Mouse (Mus musculus) spleen, adult 12 weeks (tissue): ENCODE measurements around the gene Dnah7c.
"Not testable (repeated sequence)": the region's sequence is repeated elsewhere in the genome, so short reads cannot be mapped to it uniquely, and the experiment has no call there.

ENCODE experiments used
- DNase-seq: peaks from one replicate; pipeline ENCODE4 v3.0.0; 2022; ENCODE audit warnings: low spot score

Dnah7c gene

DNA sequence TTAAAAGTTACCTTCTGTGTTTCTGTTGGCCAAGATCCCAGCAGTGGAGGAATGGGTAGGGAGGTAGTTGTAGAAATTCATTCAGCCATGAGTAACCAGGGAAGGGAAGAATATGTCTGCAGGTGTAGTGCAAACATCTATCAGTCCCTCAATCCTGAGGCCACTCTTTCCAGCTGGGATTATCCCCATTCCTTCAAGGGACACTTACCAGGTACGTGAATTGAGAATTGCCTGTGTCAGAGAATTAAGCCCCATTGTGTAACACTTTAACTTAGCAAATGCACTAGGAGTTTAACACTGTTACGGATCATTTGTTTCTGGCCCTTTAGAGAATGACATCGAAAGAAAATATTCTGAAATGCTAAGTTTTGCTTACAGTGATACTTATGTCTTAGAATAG lies 304.3 kb downstream of the Dnah7c start:
- not testable (repeated sequence) for DNase-seq

GRCm38 (mm10) chr1:46733405-46734106 lies 308.2 kb downstream of the Dnah7c start:
- DNase-seq, result not testable (repeated sequence)

GRCm38 (mm10) chr1:46734455-46734854 lies 309.1 kb downstream of the Dnah7c start:
- DNase-seq, result not testable (repeated sequence)

- not testable (repeated sequence) for DNase-seq
Measured at GRCm38 (mm10) chr1:46764600-46764999, 339.2 kb downstream of the Dnah7c start.

GRCm38 (mm10) chr1:46769318-46769717 lies 343.9 kb downstream of the Dnah7c start:
- DNase-seq, result not testable (repeated sequence)

DNA sequence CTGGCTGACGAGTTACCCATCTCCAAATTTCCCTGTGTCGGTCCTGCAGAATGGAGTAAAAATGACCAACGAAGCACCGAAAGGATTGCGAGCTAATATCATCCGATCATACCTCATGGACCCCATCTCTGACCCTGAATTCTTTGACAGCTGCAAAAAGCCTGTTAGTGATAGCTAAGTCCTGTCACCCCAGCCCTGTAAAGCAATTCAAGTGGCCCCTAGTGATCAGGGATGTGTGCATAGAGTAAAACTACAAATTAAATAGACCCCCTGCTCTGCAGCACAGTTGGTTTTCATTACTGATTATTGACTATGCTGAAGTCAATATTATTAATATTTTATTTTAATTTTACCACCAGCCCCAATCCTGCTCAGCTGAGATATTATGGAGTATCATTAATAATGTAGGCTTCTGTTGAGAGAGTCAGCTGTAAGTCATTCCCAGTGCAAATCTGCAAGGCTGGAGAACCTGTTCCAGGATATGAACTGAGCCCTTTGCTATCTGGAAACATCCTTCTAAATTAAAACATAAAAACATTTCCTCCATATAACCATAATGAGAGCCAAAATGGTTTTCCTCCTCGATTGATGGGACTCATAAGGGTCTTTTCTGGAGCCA lies 344.8 kb downstream of the Dnah7c start:
- not testable (repeated sequence) for DNase-seq

GRCm38 (mm10) chr1:46782227-46782626 lies 356.8 kb downstream of the Dnah7c start:
- not testable (repeated sequence) for DNase-seq

DNA sequence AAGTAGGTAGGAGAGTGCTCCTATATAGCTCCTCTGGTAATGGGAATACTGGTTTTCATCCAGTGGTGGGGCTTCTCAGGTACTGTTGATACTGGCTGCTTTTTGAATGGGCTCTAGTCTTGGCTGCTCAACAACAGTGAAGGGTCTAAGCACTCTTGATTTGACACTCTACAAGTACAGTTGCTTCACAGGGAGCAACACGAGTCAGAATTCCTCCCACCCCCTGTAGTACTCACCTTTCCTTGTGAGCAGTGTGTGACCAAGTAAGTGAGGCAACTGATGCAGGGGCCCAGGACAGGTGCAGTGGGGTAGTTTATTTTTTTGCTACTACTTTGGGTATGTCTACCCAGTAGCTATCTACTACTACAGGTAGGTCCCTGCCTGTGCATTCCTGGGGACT lies 379.7 kb downstream of the Dnah7c start:
- no peak for DNase-seq

GRCm38 (mm10) chr1:46808630-46809029 lies 383.2 kb downstream of the Dnah7c start:
- not testable (repeated sequence) for DNase-seq

DNA sequence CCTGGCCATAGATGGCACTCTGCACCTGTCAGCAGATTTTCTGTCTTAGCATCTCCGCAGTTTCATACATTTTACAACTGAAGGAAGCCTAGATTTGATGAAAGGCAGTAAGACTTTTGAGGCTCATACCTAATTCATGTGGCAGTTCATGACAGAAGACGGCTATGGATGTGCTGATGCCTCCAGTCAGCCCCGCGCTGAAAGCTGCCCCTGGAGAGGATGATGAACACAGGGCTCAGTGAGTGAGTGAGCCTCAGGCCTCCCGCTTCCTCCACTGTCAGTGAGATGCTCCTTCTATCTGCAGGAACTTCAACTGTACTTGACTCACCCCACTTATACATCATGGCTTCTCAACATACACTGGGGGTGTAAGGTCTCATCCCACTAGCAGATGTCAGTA lies 392.5 kb downstream of the Dnah7c start:
- DNase-seq, result no peak

DNA sequence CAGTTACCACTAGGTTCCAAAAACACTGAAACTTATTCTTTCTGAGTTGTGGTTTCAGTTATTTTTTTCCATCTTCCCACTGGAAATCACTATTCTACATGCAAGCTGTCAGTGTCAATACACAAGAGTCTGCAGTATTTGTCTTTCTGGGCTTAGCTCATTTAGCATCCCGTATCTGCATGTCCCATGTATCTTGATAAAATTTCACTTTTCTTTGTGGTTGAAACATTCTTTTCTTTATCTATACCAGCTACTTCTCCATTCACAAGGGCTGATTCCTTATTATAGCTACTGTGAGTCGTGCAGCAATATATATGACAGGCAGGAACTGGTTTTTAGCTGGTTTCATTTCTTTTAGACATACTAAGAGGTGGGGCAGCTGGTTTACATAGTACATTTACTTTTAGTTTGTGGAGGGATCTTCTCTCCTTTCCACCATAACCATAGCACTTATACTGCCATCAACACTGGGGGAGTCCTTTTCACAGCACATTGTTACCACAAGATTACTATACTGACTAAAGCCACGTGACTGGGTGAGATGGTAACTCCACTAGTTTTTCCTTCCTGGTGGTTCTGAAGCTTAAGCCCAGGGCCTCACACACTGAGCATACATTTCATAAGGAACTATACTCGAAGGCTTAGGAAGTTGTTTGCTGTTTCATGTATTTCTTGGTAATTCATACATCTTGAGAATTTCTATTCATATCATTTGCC lies 397.0 kb downstream of the Dnah7c start:
- DNase-seq, result no peak

- no peak for DNase-seq
Measured at GRCm38 (mm10) chr1:46830066-46830843, 404.9 kb downstream of the Dnah7c start.

- DNase-seq, result no peak
Measured at GRCm38 (mm10) chr1:46831927-46832326, 406.5 kb downstream of the Dnah7c start.

DNA sequence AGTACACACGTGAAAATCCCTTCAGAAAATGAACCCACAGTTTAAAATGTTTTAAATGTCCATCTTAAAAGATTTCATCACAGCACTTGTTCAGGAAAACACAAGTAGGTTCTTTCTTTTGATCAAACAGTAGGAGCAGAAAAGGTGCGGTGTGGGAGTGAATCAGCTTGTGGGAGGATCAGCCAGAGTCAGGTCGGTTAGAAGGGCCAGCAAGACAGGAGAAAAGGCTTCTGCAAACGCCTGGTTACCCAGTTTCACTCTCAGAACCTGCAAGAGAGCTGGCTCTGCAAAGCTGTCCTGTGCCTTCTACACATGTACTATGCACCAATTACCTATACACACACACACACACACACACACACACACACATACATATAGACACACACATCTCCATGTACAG lies 418.0 kb downstream of the Dnah7c start:
- no peak for DNase-seq

- DNase-seq, result no peak
Measured at GRCm38 (mm10) chr1:46844281-46844680, 418.9 kb downstream of the Dnah7c start.

- no peak for DNase-seq
Measured at GRCm38 (mm10) chr1:46845221-46845620, 419.8 kb downstream of the Dnah7c start.

- DNase-seq, result peak; percentile 5
Measured at GRCm38 (mm10) chr1:46849758-46850157, 424.4 kb downstream of the Dnah7c start.

- no peak for DNase-seq
Measured at GRCm38 (mm10) chr1:46851586-46851985, 426.2 kb downstream of the Dnah7c start.

GRCm38 (mm10) chr1:46852216-46852599 lies 426.8 kb downstream of the Dnah7c start:
- DNase-seq, result no peak

DNA sequence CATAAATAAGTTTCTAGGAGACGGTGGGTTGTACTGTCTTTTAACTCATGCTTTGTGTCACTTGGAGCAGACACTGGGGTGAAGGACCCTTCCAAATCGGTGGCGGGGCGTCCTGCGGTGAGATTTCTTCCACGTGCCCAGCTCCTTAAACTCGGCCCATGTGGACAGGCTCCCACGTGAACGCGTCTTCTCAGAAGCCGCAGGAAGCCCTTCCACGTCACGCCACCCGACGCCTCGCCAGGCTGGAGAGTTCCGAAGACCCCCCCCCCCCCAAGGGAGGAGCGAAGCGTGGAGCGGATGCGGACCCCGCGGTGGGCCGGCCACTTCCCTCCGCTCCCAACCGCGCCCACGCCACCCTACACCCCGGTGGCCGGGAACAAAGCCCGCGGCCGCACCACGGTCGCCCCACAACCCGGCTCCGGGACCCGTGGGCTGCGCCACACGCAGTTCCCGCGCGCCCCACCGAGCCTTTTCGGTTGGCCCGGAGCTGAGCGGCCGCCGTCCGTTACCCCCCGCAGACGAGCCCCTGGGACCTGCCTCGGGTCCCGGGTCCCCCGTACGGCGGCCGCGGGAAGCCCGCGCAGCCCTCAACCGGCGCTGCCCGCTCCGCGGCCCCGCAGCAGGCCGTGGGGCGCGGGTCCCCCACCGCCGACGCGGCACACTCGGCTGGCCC lies 427.3 kb downstream of the Dnah7c start:
- peak; percentile 3 for DNase-seq

DNA sequence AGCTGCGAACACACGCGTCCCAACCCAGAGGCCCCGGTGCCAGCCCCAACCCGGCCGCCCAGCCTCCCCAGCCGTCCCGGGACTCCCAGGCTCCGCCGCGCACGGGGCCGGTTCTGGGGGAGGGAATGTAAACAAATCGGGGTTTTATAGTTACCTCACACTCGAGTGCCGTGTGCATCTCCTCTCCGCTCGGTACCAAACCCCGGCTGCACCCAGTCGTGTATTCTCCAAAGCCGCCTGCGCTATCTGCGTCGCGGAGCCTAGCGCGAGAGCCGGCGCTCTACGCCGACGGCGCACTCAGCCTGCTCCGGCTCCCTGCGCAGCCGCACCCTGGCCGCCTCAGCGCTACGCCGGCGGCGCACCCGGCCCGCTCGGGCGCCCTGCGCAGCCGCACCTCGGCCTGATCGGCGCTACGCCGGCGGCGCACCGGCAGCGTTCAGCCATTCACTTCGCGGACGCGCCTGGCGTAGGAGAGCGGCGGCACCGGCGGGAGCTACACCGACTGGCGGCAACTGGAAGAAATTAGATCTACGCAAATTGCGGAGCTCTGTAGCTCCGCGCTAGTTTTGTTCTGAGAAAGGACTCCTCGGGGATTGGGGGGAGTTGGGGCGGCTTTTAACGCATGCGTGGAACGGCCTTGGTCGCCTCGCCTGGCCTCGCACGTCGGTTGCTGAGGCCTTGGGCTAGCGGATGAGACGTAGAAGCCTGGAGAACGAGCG lies 428.1 kb downstream of the Dnah7c start:
- peak; percentile 92 for DNase-seq
